Mouse (Mus musculus) intestine, embryonic 16.5 days (tissue): ENCODE measurements around the gene Cdadc1. TPM values are rescaled to one million over a fixed set of nuclear protein-coding genes. Genes with fewer than 3 reads are reported as not detected.

Experiments
- ATAC-seq: fragments of 200-750 bp; cut with Nextera tagmentation; 2 replicates; pipeline ENCODE4 v1.8.0; 2017; ENCODE audit warnings: moderate TSS enrichment, moderate library complexity
- H3K27ac ChIP-seq: fragments of 300-500 bp; sonication (generic); 2 replicates; pipeline ENCODE4 v1.5.1; 2014; ENCODE audit warnings: mild to moderate bottlenecking, low read length
- H3K27me3 ChIP-seq: fragments of 300-500 bp; sonication (generic); replicated peaks from 2 replicates; pipeline ENCODE4 v1.6.1; 2014; ENCODE audit warnings: low read length, control low read depth, mixed read lengths; ENCODE audit not compliant: control insufficient read depth, insufficient read depth
- H3K36me3 ChIP-seq: fragments of 300-500 bp; sonication (generic); 2 replicates; pipeline ENCODE4 v1.6.1; 2014; ENCODE audit warnings: low read length, control low read depth; ENCODE audit not compliant: control insufficient read depth, insufficient read depth
- H3K4me1 ChIP-seq: fragments of 300-500 bp; sonication (generic); 2 replicates; pipeline ENCODE4 v1.6.1; 2014; ENCODE audit warnings: low read length, control low read depth, mixed read lengths; ENCODE audit not compliant: control insufficient read depth, insufficient read depth
- H3K4me2 ChIP-seq: fragments of 300-500 bp; sonication (generic); 2 replicates; pipeline ENCODE4 v1.6.1; 2014; ENCODE audit warnings: low read depth, low read length, control low read depth
- H3K4me3 ChIP-seq: fragments of 300-500 bp; sonication (generic); 2 replicates; pipeline ENCODE4 v1.5.1; 2014; ENCODE audit warnings: mild to moderate bottlenecking, low read length
- H3K9ac ChIP-seq: fragments of 300-500 bp; sonication (generic); 2 replicates; pipeline ENCODE4 v1.6.1; 2014; ENCODE audit warnings: low read depth, low read length
- H3K9me3 ChIP-seq: fragments of 300-500 bp; sonication (generic); 2 replicates; pipeline ENCODE4 v1.6.1; 2016; ENCODE audit warnings: low read length, control low read depth; ENCODE audit not compliant: control insufficient read depth
- WGBS: fragments of 180-500 bp; shearing (Covaris S2); extraction: QIAGEN DNeasy Blood & Tissue Kit; methylation state at CpG from one replicate; pipeline ENCODE4 v1.1.7; 2014; 5-methylcytosine and 5-hydroxymethylcytosine counted together
- polyA plus RNA-seq: library from polyadenylated mRNA; unstranded; fragments of >200 nt; fragmentation: Nextera tagmentation; extraction: Ambion mirVana; gene quantifications from 2 replicates; pipeline ENCODE4 v1.2.1, GENCODE M21; 2015

Cdadc1 gene
- polyA plus RNA-seq, 1 experiment from 2014 or later = 32.3 TPM

- H3K9me3 ChIP-seq = no peaks in the 10 kb centered on the region
- no peak overlapping the region for H3K4me3 ChIP-seq
- H3K4me2 ChIP-seq = no peak overlapping the region
- no peaks in the 10 kb centered on the region for H3K36me3 ChIP-seq
- H3K27me3 ChIP-seq = no peaks in the 10 kb centered on the region
- H3K4me1 ChIP-seq = no peaks in the 10 kb centered on the region
- ATAC-seq = no peak
- H3K27ac ChIP-seq = no peak overlapping the region
- H3K9ac ChIP-seq = no peak overlapping the region
- WGBS = 34% methylated on average over 8 of the region's 8 CpGs
These were observed 45.8 kb downstream of the Cdadc1 start for GRCm38 (mm10) chr14:59551956-59552355.

GRCm38 (mm10) chr14:59550841-59551240 is 46.9 kb downstream of the Cdadc1 start:
- no peaks in the 10 kb centered on the region for H3K36me3 ChIP-seq
- no peak overlapping the region for H3K4me3 ChIP-seq
- peak; percentile 85 for ATAC-seq
- H3K4me2 ChIP-seq = no peak overlapping the region
- no peaks in the 10 kb centered on the region for H3K9me3 ChIP-seq
- no peaks in the 10 kb centered on the region for H3K27me3 ChIP-seq
- no peaks in the 10 kb centered on the region for H3K4me1 ChIP-seq
- H3K9ac ChIP-seq = no peak overlapping the region
- H3K27ac ChIP-seq = 0 out of 2 replicates have a peak overlapping the region, but pooled peaks have one; percentile 16
- WGBS = 77% methylated on average over 2 of the region's 2 CpGs

- H3K4me2 ChIP-seq = no peak overlapping the region
- H3K9me3 ChIP-seq = no peaks in the 10 kb centered on the region
- no peaks in the 10 kb centered on the region for H3K36me3 ChIP-seq
- no peak for ATAC-seq
- 72% methylated on average over 6 of the region's 6 CpGs for WGBS
- no peak overlapping the region for H3K27ac ChIP-seq
- no peaks in the 10 kb centered on the region for H3K4me1 ChIP-seq
- H3K9ac ChIP-seq = no peak overlapping the region
- no peak overlapping the region for H3K4me3 ChIP-seq
- no peaks in the 10 kb centered on the region for H3K27me3 ChIP-seq
These were observed 48.7 kb downstream of the Cdadc1 start for GRCm38 (mm10) chr14:59549106-59549505.

GRCm38 (mm10) chr14:59548532-59548931 is 49.2 kb downstream of the Cdadc1 start:
- H3K27me3 ChIP-seq = no peaks in the 10 kb centered on the region
- no peak overlapping the region for H3K4me3 ChIP-seq
- no peak overlapping the region for H3K9ac ChIP-seq
- H3K4me2 ChIP-seq = no peak overlapping the region
- ATAC-seq = no peak
- H3K4me1 ChIP-seq = no peaks in the 10 kb centered on the region
- H3K9me3 ChIP-seq = no peaks in the 10 kb centered on the region
- no peaks in the 10 kb centered on the region for H3K36me3 ChIP-seq
- no peak overlapping the region for H3K27ac ChIP-seq
- 46% methylated on average over 2 of the region's 2 CpGs for WGBS

GRCm38 (mm10) chr14:59547530-59547929 is 50.2 kb downstream of the Cdadc1 start:
- WGBS = 57% methylated on average over 5 of the region's 5 CpGs
- Histone ChIP-seq H3K9me3 (no peaks in the 10 kb centered on the region), H3K27ac (no peak overlapping the region), H3K27me3 (no peaks in the 10 kb centered on the region), H3K9ac (no peak overlapping the region), H3K4me1 (no peaks in the 10 kb centered on the region), H3K4me2 (no peak overlapping the region), H3K36me3 (no peaks in the 10 kb centered on the region), H3K4me3 (no peak overlapping the region)
- ATAC-seq = no peak

GRCm38 (mm10) chr14:59546162-59546880 is 51.4 kb downstream of the Cdadc1 start:
- no peaks in the 10 kb centered on the region for H3K27me3 ChIP-seq
- WGBS = 77% methylated on average over 7 of the region's 7 CpGs

GRCm38 (mm10) chr14:59543956-59544355 is 53.8 kb downstream of the Cdadc1 start:
- no peak overlapping the region for H3K9ac ChIP-seq
- H3K27me3 ChIP-seq = no peaks in the 10 kb centered on the region
- no peak overlapping the region for H3K4me2 ChIP-seq
- H3K4me1 ChIP-seq = no peaks in the 10 kb centered on the region
- no peaks in the 10 kb centered on the region for H3K36me3 ChIP-seq
- H3K27ac ChIP-seq = no peak overlapping the region
- H3K9me3 ChIP-seq = no peaks in the 10 kb centered on the region
- 73% methylated on average over 5 of the region's 5 CpGs for WGBS
- ATAC-seq = no peak
- H3K4me3 ChIP-seq = no peak overlapping the region

More at GRCm38 (mm10) chr14:59546162-59546880, 51.4 kb downstream of the Cdadc1 start:
- Histone ChIP-seq H3K9me3 (no peaks in the 10 kb centered on the region), H3K36me3 (no peaks in the 10 kb centered on the region), H3K9ac (no peak overlapping the region), H3K27ac (no peak overlapping the region), H3K4me1 (no peaks in the 10 kb centered on the region), H3K4me2 (no peak overlapping the region), H3K4me3 (no peak overlapping the region)
- ATAC-seq = no peak

- no peak overlapping the region for H3K9ac ChIP-seq
- ATAC-seq = peak; percentile 77
- 58% methylated on average over 3 of the region's 3 CpGs for WGBS
These were observed 54.5 kb downstream of the Cdadc1 start for GRCm38 (mm10) chr14:59543158-59543826.

GRCm38 (mm10) chr14:59540761-59541160 is 57.0 kb downstream of the Cdadc1 start:
- Histone ChIP-seq H3K36me3 (no peaks in the 10 kb centered on the region), H3K27me3 (no peaks in the 10 kb centered on the region), H3K9me3 (no peaks in the 10 kb centered on the region), H3K4me2 (no peak overlapping the region), H3K9ac (no peak overlapping the region), H3K27ac (no peak overlapping the region), H3K4me3 (no peak overlapping the region), H3K4me1 (no peaks in the 10 kb centered on the region)
- no peak for ATAC-seq
- WGBS = 77% methylated on average over 6 of the region's 6 CpGs

More at GRCm38 (mm10) chr14:59543158-59543826, 54.5 kb downstream of the Cdadc1 start:
- Histone ChIP-seq H3K27ac (no peak overlapping the region), H3K4me3 (no peak overlapping the region), H3K4me1 (no peaks in the 10 kb centered on the region), H3K36me3 (no peaks in the 10 kb centered on the region), H3K27me3 (no peaks in the 10 kb centered on the region), H3K9me3 (no peaks in the 10 kb centered on the region), H3K4me2 (no peak overlapping the region)
